Mouse (Mus musculus) cerebellum, adult 9-10 months (tissue): ENCODE results near the gene Tdp2.
"Not testable (repeated sequence)": the region's sequence is repeated elsewhere in the genome, so short reads cannot be mapped to it uniquely, and the experiment has no call there.

Experiments
- DNase-seq: peaks from one replicate; pipeline ENCODE4 v3.0.0; 2022

Tdp2 gene

DNA sequence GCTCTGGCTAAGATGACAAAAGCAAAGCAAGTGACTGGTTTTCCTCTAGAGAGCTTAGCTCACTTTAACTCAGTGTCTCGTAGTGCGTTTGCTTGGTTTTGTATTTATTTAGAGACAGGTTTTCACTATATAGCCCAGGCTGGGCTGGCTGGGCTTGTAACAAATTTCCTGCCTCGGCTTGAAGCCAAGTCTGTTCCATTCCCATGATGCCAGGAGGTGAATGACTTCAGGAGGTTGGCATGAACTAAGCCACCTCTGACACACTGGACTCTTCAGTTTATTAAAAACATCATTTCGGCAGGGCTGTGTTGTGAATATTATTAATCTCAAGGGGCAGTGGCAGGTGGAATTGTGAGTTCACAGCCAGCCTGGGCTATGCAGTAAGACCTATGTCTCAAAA, 5.9 kb upstream of the Tdp2 start:
- DNase-seq, result no peak

DNA sequence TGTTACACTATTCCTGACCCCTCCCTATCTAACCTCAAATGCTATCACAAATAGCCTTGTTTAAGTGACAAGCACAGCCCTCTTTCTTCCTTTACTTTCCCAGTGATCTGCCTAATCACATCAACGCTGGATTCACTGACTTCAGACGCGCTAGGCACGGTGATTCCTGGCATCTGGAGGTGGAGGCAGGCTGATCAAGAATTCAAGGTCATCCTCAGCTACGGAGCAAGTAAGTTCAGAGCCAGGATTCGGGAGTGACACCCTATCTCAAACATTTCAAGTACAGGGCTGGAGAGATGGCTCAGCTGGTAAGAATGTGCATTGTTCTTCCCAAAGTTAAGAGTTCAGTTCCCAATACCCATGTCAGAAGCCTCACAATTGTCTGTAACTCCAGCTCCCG, 5.4 kb upstream of the Tdp2 start:
- DNase-seq, result no peak

DNA sequence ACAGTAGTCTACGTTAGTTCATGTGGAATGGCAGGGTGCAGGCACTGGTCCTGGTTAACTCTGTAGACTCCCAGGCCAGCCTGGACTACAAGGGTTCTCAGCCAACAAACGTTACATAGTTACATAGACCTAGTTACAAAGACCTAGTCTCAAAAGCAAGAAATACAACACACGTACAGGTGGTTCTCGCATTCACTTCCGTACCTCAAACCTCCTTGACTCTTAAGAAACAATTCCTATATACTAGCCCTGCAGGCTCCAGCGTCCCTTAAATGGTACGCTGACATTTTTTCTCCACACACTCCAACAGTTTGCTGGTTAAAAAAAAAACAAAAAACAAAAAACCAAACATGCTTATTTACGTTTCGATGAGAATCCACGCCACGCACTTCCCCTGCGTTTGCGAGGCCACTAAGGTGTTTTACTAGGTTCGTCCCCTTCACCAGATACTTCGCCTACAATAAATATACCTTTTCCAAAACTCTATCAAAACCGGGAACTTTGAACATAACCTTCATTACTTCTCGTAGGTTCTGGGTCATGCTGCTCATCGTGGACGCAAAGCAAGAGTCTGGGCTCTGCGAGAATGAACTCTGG, 625 bp upstream of the Tdp2 start:
- no peak for DNase-seq

DNA sequence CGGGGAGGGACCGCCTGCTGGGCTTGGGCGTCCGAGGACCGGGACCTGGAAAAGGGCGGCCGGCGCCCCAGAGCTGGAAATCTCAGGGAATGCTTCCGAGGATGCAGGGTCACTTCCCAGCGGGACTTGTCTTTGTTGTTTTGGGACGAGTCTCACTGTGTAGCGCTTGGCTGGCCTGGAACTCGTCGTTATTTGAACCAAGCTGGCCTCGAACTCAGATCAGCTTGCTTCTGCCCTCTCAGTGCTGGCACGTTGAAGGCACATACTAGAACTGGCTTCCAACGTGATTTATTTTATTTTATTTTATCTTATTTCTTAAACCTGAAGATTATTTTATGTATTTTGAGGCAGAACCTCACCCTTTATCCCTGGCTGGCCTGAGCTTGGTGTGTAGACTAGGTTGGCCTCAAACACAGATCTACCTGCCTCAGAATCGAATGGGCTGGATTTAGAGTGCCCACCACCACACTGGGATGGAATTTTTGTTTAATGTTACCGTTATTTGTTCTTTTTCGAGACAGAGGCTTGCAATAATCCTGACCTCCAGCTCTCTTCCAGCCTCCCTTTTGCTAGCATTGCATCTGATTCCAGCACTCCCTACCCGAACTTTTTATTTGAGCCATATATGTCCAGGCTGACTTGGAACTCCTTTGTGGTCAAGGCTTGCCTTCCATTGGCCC, 792 bp downstream of the Tdp2 start:
- DNase-seq, result no peak

DNA sequence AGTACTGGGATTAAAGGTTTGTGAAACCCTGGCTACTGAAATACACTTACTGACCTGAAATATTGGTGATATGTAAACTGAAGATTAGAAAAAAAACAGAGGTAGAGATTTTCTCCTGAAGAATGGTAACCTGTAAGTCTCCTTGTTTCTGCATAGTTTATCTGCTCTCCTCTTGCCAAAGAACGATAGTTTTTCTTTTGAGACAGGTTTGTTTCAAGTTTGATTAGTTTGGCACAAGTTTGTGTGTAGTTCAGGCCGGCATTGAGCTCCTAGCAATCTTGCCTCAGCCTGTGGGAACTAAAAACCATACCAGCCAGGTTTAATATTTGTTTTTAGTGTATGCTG, 1.3 kb downstream of the Tdp2 start:
- DNase-seq, result no peak

DNA sequence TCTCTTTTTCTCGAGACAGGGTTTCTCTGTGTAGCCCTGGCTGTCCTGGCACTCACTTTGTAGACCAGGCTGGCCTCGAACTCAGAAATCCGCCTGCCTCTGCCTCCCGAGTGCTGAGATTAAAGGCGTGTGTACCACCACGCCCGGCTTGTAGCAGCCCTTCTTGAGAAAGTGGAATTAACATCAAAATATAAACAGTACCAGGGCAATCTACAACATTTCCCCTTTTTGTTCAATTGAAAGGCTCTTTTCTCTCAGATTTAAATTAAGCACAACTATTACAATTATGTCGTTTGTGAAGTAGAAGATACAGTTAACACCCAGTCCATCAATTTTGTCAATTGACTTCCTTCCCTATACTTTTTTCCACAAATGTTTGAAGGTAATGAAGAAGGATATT, 6.3 kb downstream of the Tdp2 start:
- DNase-seq, result not testable (repeated sequence)

DNA sequence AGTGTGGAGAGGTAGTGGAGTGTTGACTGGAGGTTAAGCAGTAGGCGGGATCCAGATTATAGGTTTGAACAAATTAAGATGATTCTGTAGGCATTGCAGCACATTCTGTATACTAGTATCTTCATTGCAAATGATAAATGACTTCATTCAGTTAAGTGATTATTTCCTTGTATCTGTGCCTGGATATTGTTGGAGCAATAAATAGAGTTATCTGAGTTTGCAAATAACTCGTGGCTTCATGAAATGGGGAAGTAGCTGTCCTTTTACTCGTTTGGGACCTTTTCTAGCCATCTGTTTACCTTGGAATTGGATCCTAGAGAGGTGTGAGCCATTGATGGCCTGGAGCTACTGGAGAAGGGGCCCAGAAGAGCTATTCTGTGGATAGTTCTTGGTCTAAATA, 8.4 kb downstream of the Tdp2 start:
- DNase-seq, result no peak

DNA sequence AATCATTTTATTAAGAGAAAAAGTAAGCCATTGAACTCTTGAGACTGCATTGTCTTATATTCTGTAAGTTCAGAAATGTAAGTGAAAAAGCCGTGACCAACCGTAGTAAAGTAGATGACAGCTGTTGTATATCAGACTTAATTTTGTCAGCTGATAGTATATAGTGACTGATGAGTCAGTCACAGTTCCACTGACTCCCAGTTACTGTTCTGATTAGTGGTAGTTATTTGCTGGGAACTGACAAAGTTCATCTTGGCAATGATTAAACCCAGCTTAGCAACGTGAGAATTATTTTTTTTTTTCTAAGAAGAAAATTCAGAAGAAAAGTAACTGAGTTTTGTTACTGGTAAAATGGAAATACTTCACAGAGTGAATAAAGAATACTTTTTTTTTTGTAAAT, 10.2 kb downstream of the Tdp2 start:
- DNase-seq, result no peak

DNA sequence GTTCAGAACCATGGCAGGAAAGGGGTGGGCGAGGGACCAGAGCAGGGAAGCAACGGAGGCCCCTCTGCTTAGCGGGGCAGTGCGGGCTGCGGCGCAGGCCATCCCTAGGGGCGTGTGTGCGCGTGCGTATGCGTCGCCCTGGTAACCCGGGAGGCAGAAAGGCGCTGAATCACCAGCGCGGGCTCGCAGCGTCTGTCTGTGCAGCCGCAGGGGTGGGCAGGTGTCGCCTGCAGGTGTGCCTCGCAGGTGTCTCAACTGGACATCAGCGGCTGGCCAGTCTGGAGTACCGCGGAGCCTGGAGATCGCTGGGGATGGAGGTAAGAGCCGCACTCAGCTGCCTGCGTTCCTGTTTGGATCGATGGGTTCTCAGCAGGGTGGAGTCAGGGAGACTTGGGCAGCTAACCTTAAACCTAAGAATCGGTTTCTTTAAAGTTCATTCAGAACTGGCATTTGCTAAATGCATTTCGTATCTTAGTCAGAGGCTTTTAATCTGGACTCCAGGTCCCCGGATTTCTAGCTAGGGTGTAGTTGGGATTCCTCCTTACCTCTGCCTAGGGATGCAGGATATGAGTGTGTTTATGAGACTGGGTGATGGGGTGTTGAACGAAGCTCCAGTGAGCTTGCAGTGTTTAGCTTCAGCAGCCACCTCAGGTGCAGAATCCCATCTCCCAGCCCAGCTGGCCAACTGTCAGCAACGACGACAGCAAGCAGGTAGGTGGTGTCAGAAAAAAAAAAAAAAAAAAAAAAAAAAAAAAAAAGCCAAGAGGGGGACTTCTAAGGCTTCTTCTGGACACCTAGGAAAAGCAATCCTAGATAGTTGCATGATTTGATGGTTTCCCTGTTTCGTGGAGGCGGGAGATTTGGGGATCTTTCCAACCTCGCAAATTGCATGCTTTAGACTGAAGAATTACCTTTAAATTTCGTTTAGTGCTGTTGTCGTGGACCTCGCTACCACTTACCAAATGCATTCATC, 13.8 kb downstream of the Tdp2 start, which contains the start of gene D130043K22Rik:
Gene D130043K22Rik (plus strand): TSS at position 153 of the 973 bp plus-strand sequence.
- peak; percentile 61 for DNase-seq

DNA sequence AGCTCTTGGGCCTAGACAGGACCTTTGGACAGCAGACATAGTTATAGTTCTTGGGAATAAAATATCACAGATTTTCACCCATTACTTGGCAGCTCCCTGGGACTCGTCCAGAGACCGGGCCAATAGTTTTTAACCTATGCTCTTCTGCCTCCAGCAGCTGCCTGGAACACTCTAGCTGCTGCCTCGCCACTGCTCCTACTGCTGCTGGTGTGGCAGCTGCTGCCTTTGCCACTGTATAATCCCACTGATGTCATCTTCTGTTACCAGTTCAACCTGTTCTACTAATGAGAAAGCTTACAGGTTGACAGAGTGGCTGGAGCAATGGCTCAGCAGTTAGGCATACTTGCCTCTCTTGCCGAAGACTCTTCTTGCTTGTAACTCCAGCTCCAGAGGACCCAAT, 17.8 kb downstream of the Tdp2 start:
- DNase-seq, result no peak

DNA sequence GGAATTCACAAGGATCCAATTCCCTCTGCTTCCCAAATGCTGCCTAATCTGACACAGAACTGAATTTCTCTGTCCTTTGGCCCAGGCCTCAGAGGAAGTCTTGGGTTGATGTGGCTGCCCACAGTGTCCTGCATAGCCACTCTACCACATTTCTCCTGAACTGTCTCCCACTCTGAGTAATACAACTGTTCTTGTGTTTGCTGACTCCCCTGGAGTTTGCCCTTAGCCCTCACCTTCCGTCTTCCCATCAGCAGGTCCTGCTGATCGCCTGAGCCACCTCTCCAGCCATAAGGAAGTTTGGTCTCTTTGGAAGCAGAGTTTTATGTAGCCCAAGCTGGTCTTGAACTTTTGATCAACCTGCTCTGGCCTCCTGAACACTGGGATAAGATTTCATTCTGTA, 20.5 kb downstream of the Tdp2 start:
- DNase-seq, result no peak

DNA sequence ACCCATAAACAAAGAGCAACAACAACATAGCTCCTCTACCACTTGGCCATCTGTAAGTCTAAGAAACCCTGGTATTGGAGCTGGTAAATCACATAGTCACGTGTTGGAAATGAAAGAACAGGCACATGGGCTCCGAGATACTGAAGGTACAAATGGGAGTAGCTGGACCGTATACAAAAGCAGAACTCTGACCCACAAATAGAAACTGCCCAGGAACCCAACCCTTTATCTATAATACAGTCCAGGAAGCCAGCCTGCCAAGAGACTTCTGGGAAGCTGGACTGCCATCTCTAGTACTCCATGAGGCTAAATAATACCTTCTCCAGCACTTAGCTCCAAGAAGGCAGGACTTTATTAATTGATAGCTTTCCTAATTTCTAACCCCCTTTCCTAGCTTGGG, 21.1 kb downstream of the Tdp2 start:
- no peak for DNase-seq

DNA sequence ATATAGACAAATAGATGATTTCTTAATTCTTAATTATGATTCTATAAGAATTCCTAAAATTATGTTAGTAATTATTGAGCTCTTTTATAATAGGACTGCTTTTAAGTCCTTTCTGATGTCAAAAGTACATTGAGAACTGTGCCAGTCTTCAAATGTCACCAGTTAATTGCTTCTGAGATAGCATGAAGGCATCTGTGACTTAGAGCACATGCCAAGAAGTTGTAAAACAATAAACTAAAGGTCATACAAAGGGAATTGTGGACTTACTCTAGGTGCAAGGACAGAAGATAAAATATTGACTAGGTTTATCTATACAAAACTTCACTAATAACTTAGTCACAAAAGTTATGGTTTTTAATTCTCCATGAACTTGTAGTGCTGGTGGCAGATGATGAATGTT, 27.6 kb downstream of the Tdp2 start:
- no peak for DNase-seq

DNA sequence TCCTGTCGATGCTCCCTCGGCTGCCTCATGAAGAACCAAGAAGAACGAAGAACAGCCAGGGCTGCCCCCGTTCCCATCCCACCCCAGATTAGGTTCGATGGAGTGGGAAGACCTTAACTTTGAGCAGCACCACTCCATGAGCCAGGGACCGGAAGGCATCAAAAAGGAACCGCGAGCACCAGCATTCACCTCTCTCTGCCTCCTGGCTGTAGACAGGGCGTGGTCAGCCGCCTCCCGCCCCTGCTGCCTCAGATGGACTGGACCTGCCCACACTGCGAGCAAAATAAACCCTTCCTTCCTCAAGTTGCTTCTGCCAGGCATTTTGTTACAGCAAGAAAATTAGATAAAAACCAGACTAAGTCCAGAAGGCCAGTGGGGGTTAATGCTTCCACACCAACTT, 29.6 kb downstream of the Tdp2 start:
- no peak for DNase-seq

DNA sequence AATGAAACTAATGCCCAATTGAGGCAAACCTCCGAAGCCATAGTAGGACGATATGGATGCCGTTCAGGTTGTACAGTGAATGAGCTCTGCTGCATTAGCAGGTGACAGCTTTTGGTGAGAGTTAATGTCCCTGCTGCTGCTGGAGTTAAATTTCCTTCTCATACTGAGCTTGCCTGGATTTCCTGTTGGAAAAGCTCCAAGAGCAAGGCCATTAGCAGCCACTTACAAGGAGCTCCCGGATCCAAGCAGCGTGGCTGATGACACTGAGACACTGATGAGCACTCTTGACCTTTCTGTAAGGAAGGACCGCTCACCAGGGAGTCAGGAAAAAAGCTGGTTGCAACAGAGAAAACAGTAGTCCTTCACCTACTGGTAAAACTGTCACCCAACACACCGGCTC, 30.5 kb downstream of the Tdp2 start:
- DNase-seq, result no peak

DNA sequence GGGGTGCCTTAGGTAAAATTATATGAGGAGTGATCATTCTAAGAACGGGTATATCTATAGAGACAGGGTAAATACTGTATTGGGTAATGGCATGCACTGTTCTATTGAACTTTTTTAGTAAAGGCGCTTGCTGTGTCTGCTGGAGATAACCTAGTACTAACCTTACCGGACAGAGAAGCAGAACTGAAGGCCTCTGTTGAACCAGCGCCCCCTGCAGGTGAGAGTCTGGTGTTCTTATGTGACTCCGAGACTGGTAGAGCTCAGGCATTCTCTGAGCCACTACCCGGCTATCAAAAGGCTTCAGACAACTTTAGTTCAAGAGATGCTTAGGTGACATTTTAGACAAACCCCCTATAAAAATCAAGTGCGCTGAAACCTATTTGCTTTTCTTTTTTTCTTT, 31.0 kb downstream of the Tdp2 start:
- peak; percentile 67 for DNase-seq

DNA sequence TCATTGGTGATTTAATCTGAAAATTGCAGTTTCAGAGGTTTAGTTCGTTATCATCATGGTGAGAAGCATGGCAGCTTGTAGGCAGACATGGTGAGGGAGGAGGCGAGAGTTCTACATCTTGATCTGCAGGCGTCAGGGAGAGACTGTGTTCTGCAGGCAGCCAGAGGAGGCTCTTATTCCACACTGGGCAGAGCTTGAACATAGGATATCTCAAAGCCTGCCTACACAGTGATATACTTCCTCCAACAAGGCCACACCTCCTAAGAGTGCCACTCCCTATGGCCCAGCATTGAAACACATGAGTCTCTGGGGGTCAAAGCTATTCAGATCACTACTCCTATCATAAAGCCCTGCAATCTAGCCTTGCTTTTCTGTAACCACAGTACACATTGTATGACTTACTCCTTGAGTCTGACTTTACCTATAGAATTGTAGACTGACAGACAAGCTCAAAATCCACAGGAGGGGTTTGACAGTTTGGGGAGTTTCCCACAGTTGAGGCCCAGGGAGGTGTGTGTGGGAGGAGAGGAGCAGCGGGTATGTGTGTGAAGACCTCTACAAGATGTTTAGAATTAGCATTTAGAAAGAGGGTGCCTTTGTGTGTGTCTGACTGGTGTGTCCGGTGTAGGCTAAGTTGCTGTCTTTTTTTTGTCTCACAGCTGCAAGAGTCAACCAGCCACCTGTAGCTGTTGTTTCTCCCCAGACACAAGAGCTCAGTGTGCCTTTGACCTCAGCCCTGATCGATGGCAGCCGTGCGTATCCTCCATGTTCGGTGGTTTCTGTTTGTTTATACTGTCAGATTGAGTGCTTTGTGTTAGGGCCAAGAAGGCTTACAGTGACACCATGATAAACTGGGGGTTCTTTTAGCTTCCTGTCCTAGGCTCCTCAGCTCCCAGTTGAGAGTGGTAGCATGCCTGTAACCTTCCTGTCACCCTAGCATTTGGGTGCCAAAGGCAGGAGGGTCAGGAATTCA, 35.2 kb downstream of the Tdp2 start:
- no peak for DNase-seq

DNA sequence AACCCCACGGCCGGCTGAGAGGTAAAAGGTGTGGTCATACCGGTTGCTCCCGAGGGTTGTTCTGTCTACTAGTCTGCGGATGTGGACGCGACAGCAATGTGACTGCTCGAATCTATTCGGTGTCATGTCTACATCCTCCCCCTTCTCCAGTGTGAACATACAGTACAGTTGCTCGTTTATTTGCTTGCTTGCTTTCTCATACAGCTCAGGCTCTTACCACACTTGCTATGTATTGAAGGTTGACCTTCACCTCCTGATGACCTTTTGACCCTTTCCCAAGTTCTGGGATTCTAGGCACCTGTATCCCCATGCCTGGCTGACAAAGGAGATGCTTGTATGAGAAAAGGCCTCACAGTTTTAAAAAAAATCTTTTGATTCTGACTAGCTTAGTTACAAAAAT, 36.3 kb downstream of the Tdp2 start:
- DNase-seq, result no peak

DNA sequence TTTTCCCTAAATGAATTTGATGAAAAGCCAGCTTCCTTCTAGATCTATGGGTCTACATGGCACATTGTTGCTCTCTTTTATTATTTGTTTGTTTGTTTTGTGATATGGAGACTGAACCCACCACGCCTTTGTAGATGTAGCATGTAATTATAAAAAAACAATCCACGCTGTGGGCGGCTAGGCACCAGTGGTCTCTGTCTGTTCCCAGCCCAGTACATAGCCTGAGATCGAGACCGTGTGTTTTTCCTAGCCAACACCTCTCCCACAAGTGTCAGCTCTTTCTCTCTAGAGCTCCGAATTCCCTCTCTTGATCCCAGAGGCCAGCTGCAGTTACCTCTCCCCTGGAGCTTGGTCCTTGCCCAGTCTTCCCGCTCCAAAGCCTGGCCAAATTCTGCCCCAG, 36.8 kb downstream of the Tdp2 start:
- DNase-seq, result no peak

DNA sequence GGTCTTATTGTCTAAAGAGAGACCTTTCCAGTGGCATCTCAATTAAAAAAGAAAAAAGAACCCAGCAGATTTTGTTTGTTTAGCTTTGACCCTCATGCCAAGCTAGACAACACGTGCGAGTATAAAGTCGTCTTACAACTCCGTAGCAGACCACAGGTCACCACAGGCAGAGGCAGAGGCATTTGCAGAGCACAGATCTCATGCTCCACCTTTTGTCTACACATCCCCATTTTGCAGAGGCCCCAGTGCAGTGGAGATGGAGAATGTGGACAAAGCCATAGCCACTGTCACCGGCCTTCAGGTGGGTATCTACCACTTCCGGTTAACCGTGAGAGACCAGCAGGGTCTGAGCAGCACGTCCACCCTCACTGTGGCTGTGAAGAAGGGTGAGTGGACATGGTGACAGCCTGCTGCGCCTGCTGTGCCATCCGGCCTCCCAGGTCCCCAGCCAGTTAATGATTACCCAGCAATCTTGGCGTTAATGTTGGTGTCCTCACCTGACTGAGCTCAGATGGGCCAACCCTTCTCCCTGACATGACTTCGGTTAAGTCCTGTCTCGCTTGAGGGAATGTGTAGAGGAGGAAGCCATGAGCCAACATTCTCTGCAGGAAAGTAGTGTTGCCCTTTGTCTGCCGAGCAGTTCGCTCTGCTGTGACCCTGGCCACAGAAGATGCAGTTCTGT, 48.0 kb downstream of the Tdp2 start:
- no peak for DNase-seq

DNA sequence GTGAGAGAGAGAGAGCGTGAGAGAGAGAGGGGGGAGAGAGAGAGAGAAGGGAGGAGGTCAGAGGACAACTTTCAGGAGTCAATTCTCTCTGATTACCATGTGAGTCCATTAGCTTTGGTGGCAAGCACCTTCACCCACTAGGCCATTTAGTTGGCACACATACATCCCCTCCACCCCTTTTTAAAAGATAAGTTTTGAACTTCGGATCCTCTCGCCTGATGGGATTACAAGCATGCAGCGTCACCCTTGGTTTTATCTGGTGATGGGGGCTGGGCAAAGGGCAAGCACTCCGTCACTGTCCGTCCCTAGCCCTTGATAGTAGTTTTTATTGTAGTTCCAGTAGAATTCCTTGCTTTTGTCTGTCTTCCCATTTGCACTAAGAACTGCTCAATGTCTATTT, 48.7 kb downstream of the Tdp2 start:
- no peak for DNase-seq

DNA sequence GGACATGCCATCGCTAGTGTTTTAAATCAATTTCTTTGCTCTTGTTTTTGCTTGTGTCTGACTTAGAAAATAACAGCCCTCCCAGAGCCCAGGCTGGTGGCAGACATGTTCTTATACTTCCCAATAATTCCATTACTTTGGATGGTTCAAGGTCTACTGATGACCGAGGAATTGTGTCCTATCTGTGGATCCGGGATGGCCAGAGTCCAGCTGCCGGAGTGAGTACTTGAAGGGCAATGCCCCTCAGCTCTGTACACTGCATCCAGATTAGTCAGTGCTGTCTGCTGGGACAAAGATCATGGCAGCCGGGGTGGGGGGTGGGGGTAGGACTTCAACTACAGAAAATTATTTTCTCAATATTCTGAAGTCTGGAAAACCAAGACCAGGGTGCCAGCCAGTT, 49.2 kb downstream of the Tdp2 start:
- DNase-seq, result no peak
